Mouse (Mus musculus) activated CD4-positive, CD25-positive, alpha-beta regulatory T cell, adult 9 weeks (primary cell): Measurements from ENCODE around the gene Gdf5. TPM values are rescaled to one million over a fixed set of nuclear protein-coding genes. Genes with fewer than 3 reads are reported as not detected.

Experiments used
- polyA plus RNA-seq: library from polyadenylated mRNA; unstranded; fragments of 100-300 nt; shearing (Covaris generic); gene quantifications from one replicate; pipeline ENCODE4 v1.2.1, GENCODE M21; 2017

Gene Gdf5
- polyA plus RNA-seq: not detected

DNA sequence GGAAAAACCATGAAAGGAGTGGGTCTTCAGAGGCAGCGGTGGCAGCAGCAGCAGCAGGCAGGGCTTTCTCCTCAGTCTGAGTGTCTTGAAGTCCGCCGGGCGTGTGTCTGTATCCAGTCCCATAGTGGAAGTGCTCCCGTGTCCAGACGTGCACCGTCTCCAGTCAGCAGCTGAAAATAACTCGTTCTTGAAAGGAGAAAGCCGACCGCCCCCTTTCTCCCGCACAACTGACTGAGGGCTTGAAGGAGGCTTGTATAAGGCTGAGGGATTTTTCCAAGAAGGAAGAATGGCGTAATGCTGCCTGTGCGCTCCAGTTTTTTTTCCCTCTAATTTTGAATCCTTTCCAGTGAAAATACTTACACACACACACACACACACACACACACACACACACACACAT, at the start of gene Gdf5:
Gene Gdf5 (minus strand): TSS at position 244 of the 400 bp plus-strand sequence.

GRCm38 (mm10) chr2:155956134-155957059, 11.2 kb upstream of the Gdf5 start, which contains the start of gene Cep250:
TSS of gene Cep250 (plus strand) at chr2:155956458.

DNA sequence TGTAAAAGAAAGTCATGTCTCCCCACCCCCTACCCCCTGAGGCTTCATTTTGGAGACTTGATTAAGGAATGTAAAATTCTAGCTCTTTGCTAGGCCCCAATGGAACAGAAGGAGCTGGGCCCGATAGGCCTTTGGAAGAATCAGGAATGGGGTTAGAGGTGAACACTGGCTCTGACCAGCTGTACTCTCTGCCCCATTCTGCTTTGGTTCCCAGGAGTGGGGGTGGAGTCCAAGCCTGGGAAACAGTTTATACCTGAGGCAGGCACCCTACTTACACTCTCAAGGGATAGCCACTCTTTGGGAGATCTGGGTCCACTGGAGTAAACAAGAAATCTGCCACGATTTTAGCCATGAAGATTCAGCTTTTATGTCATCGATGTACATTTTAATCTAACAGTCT, 4.5 kb downstream of the Gdf5 start, which contains the start of gene Gm15557:
Gene Gm15557 (plus strand): TSS at position 48 of the 400 bp plus-strand sequence.

DNA sequence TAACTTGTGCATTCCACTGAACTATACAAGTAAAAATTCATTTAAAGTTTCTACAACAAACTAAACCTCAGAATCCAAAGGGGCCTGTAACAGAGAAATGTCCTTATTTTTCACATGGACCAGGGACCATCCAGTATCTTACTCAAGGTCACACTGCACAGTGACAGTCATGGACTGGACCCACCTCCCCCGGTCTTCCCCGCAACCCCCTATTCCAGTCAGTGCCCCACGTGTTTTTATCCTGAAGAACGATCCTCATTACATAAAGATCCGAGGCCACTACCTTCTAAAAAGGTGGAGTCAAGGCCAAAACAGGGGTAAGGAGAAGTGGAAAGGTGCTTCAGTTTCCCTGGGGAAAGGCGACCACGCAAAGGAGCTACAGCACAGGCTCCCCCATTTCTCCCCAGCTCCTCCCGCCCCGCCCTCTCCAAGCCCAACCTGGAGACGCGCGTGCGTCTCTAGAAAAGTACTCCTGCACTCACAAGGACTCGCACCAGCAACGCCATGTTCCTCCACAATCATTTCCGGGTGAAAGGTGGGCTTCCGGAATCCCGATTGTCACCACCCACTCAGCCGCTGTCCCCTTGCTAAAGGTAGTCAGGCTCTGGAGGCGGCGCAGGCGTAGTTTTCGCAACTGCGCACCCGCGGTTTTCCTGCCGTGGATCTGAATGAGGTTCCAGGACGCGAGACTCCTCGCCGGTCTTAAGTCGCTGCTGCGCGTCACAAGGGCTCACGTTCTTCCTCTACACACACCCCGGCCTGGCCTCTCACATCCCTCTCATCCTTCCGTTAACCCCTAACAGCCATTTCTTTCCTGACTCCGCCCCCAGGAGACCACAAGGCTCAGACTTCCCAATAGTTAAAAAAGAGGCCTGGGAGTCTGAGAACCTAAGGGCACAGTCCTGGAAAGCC, 15.4 kb downstream of the Gdf5 start, which contains the start of gene Uqcc1:
Gene Uqcc1 (minus strand): TSS at position 780 of the 912 bp plus-strand sequence.

Other genes starting within 250 kb of the Gdf5 start
- gene Edem2, start 215.9 kb downstream of the Gdf5 start, polyA plus RNA-seq: 80.5 TPM
- not detected for gene Gm17581, start 209.5 kb downstream of the Gdf5 start, polyA plus RNA-seq
- not detected for gene Procr, start 194.2 kb downstream of the Gdf5 start, polyA plus RNA-seq
- gene Mmp24, start 170.0 kb downstream of the Gdf5 start, polyA plus RNA-seq: 0.10 TPM
- gene BC029722, start 125.9 kb downstream of the Gdf5 start, polyA plus RNA-seq: 46.4 TPM
- 210 TPM for gene Eif6, start 118.4 kb downstream of the Gdf5 start, polyA plus RNA-seq
- gene Fam83c, start 110.5 kb downstream of the Gdf5 start, polyA plus RNA-seq: not detected
- 56.2 TPM for gene Uqcc1, start 15.1 kb downstream of the Gdf5 start, polyA plus RNA-seq
- gene Gm15557, start 4.6 kb downstream of the Gdf5 start, polyA plus RNA-seq: not detected
- gene Cep250, start 11.1 kb upstream of the Gdf5 start, polyA plus RNA-seq: 71.5 TPM
- 1.1 TPM for gene 6430550D23Rik, start 62.6 kb upstream of the Gdf5 start, polyA plus RNA-seq
- gene Ergic3, start 62.7 kb upstream of the Gdf5 start, polyA plus RNA-seq: 166 TPM
- gene Fer1l4, start 107.6 kb upstream of the Gdf5 start, polyA plus RNA-seq: not detected
- 0.37 TPM for gene Spag4, start 119.8 kb upstream of the Gdf5 start, polyA plus RNA-seq
- gene Cpne1, start 166.6 kb upstream of the Gdf5 start, polyA plus RNA-seq: 90.1 TPM
- gene Rbm12, start 166.6 kb upstream of the Gdf5 start, polyA plus RNA-seq: 57.0 TPM
- gene Gm28036, start 181.7 kb upstream of the Gdf5 start, polyA plus RNA-seq: 28.8 TPM
- 200 TPM for gene Romo1, start 198.7 kb upstream of the Gdf5 start, polyA plus RNA-seq
- gene Nfs1, start 198.8 kb upstream of the Gdf5 start, polyA plus RNA-seq: 65.0 TPM
- gene Rbm39, start 234.9 kb upstream of the Gdf5 start, polyA plus RNA-seq: 1,028 TPM